Mouse (Mus musculus) liver, adult 2 months (tissue): ENCODE measurements at regions not wholly inside any gene's neighbourhood (a gene's known extent, or its start where the extent isn't known, plus 50 kb on each side); places are given as distances from the start of the nearest gene placed in this dataset.

ENCODE experiments used
- DNase-seq: peaks from one replicate; pipeline ENCODE4 v3.0.0-alpha.2; 2011; ENCODE audit warnings: low read depth, low spot score; ENCODE audit errors: extremely low read depth
- H3K27ac ChIP-seq: fragments of 200-500 bp; replicated peaks from 2 replicates; pipeline ENCODE4 v1.5.1; 2012; ENCODE audit warnings: low read depth, mild to moderate bottlenecking, control low read depth, inconsistent platforms, low read length; ENCODE audit not compliant: insufficient read depth
- H3K27me3 ChIP-seq: fragments of 200-500 bp; 2 replicates; pipeline ENCODE4 v1.6.1; 2012; ENCODE audit warnings: mild to moderate bottlenecking, moderate library complexity, low read length, inconsistent platforms; ENCODE audit not compliant: control insufficient read depth, insufficient read depth
- H3K36me3 ChIP-seq: fragments of 200-500 bp; 2 replicates; pipeline ENCODE4 v1.6.1; 2012; ENCODE audit warnings: low read length, inconsistent platforms; ENCODE audit not compliant: control insufficient read depth, insufficient read depth
- H3K4me1 ChIP-seq: fragments of 200-500 bp; 2 replicates; pipeline ENCODE4 v1.6.1; 2011; ENCODE audit warnings: low read length; ENCODE audit not compliant: control insufficient read depth, insufficient read depth
- H3K4me3 ChIP-seq: fragments of 200-500 bp; 2 replicates; pipeline ENCODE4 v1.5.1; 2011; ENCODE audit warnings: low read depth, mild to moderate bottlenecking, control low read depth, low read length, moderate library complexity; ENCODE audit not compliant: insufficient read depth
- H3K79me2 ChIP-seq: fragments of 200-500 bp; 2 replicates; pipeline ENCODE4 v1.6.1; 2012; ENCODE audit warnings: inconsistent platforms, mild to moderate bottlenecking, low read length, moderate library complexity; ENCODE audit not compliant: control insufficient read depth, insufficient read depth
- H3K9ac ChIP-seq: fragments of 200-500 bp; 2 replicates; pipeline ENCODE4 v1.6.1; 2012; ENCODE audit warnings: low read depth, mild to moderate bottlenecking, control low read depth, inconsistent platforms, low read length
- CTCF ChIP-seq: fragments of 200-500 bp; IDR thresholded peaks from 2 replicates; pipeline ENCODE4 v1.5.1; 2011; ENCODE audit warnings: low read depth, low read length, control low read depth
- POLR2A ChIP-seq: fragments of 200-500 bp; IDR thresholded peaks from 2 replicates; pipeline ENCODE4 v1.6.1; 2011; ENCODE audit warnings: low read length, control low read depth; ENCODE audit not compliant: insufficient read depth; ENCODE audit errors: extremely low read depth
- WGBS: fragments of 180-500 bp; shearing (Covaris S2); methylation state at CpG from one replicate; pipeline ENCODE4 v1.1.7; 2018; 5-methylcytosine and 5-hydroxymethylcytosine counted together

DNA sequence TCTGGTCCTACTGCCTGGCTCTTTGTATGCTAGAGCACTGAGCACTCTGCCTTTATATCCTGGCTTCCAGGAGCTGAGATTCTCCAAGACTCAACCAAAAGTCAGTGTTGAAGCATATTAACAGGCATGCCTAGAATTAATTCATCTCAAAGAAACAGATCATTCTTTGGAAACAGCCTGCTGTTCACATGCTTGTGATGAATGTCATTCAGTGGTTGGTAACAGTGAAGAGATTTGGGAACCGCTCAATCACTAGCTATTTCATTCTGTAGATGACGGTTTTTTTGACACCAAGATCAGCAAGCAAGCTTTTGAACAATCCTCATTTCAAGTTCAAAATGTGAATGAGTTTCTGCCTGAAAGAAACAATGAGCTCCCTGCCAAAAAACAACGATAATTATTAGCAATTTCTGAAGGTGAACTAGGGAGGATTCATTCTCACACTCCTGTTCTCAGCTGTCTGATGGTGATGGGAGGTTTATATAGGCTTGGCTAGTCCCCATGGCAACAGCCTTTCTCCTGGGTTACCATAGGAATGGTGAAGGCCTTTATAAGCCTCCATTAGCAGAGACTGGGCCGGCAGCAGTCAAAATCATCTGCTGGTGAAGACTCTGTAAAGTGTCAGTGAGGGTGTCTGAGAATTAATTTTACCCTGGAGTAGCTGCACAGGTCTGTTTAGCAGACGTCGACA lies 272.6 kb upstream of the Nr4a3 start:
- no peak for DNase-seq
- Histone ChIP-seq H3K27me3 (no peaks in the 10 kb centered on the region), H3K79me2 (no peaks in the 10 kb centered on the region), H3K4me3 (no peak overlapping the region), H3K36me3 (no peaks in the 10 kb centered on the region), H3K4me1 (no peaks in the 10 kb centered on the region), H3K27ac (no peak overlapping the region), H3K9ac (no peak overlapping the region)
- TF ChIP-seq POLR2A = no peak
- no peak for TF ChIP-seq CTCF
- WGBS = 85% methylated on average over 6 of the region's 6 CpGs

DNA sequence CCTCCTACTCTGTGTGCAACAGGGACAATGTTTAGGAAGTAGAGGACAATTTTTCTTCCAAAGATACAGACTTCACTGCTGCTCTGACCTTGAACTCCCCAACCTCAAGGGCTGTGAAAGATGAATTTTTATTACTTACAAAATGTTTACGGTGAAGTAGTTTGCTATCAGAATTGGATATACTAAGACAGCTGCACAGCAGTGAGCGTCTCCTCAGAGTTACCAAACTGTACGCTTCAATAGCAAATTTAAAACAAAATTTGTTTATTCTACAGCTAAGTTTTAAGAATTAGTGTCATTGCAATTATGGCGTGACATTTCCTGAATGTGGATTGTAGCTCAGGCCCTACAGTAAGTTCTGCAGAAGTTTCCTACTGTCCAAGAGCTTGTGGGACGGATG lies 270.3 kb upstream of the Nr4a3 start:
- TF ChIP-seq POLR2A = no peak
- no peak for TF ChIP-seq CTCF
- Histone ChIP-seq H3K36me3 (no peaks in the 10 kb centered on the region), H3K4me1 (no peaks in the 10 kb centered on the region), H3K27ac (no peak overlapping the region), H3K27me3 (no peaks in the 10 kb centered on the region), H3K79me2 (no peaks in the 10 kb centered on the region), H3K4me3 (no peak overlapping the region), H3K9ac (no peak overlapping the region)
- no peak for DNase-seq
- 80% methylated on average over 5 of the region's 5 CpGs for WGBS

DNA sequence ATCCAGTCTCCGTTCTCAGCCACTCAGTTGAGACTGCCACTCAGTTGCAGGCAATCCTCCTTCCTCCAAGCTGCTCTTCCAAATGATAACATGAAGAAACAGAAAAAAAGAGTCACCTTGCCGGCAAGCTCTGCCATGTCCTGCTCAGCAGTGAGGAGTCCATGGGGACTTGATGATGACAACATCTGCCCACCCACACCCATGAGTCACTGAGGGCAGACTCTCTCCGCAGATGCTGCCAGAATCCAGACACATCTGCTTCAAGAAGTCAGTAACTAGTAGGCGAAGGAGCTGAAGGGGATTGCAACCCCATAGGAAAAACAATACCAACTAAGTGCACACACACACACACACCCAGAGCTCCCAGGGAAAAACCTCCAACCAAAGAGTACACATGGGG lies 263.9 kb upstream of the Nr4a3 start:
- WGBS = 90% methylated on average over 4 of the region's 4 CpGs
- Histone ChIP-seq H3K27me3 (no peaks in the 10 kb centered on the region), H3K36me3 (no peaks in the 10 kb centered on the region), H3K79me2 (no peaks in the 10 kb centered on the region), H3K4me1 (no peaks in the 10 kb centered on the region), H3K27ac (no peak overlapping the region), H3K4me3 (no peak overlapping the region), H3K9ac (no peak overlapping the region)
- no peak for DNase-seq
- TF ChIP-seq POLR2A (no peak), CTCF (no peak)

DNA sequence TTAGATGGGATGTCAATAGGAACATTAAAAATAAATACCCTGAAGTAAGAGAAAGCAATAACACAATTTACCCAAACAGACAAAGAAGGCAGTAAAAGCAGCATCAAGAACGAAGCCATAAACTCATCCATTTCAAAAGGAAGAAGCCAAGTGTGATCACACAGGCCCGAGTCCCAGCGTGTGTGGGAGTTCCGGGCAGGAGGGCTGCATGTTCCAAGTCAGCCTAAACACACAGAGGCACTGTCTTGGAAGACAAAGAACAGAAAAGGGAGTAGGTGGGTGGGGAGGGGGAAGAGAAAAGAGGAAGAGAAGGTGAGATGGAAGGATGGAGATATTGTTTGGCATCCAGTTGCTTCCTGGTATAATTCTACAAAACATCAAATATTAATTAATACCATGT lies 248.0 kb upstream of the Nr4a3 start:
- H3K4me3 ChIP-seq = no peak overlapping the region
- H3K27me3 ChIP-seq = no peaks in the 10 kb centered on the region
- no peak for DNase-seq
- no peak for TF ChIP-seq CTCF
- TF ChIP-seq POLR2A = no peak
- no peak overlapping the region for H3K27ac ChIP-seq
- WGBS = 93% methylated on average over 4 of the region's 4 CpGs
- H3K4me1 ChIP-seq = no peaks in the 10 kb centered on the region
- no peaks in the 10 kb centered on the region for H3K36me3 ChIP-seq
- H3K9ac ChIP-seq = no peak overlapping the region
- H3K79me2 ChIP-seq = no peaks in the 10 kb centered on the region

DNA sequence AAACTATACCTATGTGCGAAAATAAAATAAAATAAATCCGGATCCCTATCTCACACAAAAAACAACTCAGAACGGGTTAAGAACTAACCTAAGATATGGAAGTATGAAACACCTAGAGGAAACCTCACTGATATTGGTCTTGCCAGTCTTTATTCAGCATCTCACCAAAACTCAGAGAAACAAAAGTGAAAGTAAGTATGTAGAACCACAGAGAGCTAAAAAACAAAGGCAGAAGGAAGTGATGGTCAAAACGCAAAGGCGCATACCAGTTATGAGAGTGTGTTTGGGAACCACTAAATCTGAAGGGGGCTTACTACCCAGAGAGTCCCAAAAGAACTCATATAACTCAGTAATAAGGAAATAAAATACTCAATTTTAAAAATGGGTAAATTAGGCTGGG lies 245.8 kb upstream of the Nr4a3 start:
- Histone ChIP-seq H3K79me2 (no peaks in the 10 kb centered on the region), H3K4me1 (no peaks in the 10 kb centered on the region), H3K27me3 (no peaks in the 10 kb centered on the region), H3K27ac (no peak overlapping the region), H3K4me3 (no peak overlapping the region), H3K36me3 (no peaks in the 10 kb centered on the region), H3K9ac (no peak overlapping the region)
- TF ChIP-seq POLR2A (no peak), CTCF (no peak)
- WGBS = 91% methylated on average over 5 of the region's 5 CpGs
- no peak for DNase-seq

DNA sequence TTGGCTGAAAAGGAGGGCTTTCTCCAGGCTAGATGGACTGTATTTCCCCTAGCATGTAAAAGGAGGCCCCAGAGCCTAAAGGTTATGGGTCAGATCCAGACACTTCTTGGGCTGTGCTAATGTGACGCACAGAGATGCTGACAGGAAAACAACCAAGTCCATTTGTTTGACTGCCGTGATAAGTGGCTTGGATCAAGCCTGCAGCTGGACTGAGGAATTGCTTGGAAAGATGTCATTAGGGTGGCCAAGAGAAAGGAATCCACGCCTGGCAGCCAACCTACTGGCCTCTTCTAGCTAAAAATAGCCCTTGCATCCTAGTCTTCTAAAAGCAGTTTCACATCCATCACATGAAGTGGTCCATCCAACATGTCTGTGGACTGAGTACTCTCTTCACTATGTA lies 241.8 kb upstream of the Nr4a3 start:
- no peak overlapping the region for H3K4me3 ChIP-seq
- H3K27ac ChIP-seq = no peak overlapping the region
- no peaks in the 10 kb centered on the region for H3K36me3 ChIP-seq
- no peak for DNase-seq
- H3K9ac ChIP-seq = no peak overlapping the region
- TF ChIP-seq POLR2A = no peak
- no peak for TF ChIP-seq CTCF
- H3K27me3 ChIP-seq = no peaks in the 10 kb centered on the region
- no peaks in the 10 kb centered on the region for H3K79me2 ChIP-seq
- 76% methylated on average over 3 of the region's 3 CpGs for WGBS
- no peaks in the 10 kb centered on the region for H3K4me1 ChIP-seq
